Mouse (Mus musculus) MEL (cell line): ENCODE measurements around the gene Epb41. TPM values are rescaled to one million over a fixed set of nuclear protein-coding genes. Genes with fewer than 3 reads are reported as not detected.

Experiments
- DNase-seq: peaks from one replicate; pipeline ENCODE4 v3.0.0; 2011; ENCODE audit warnings: low read depth, low spot score
- H3K27ac ChIP-seq: 2 replicates; pipeline ENCODE4 v1.5.1; 2012; ENCODE audit warnings: low read depth, mild to moderate bottlenecking, control low read depth, low read length, moderate library complexity; ENCODE audit not compliant: control insufficient read depth
- H3K27me3 ChIP-seq, 2 experiments: fragments of 150-350 bp in 1 of 2; sonication (generic) in 1 of 2; 2 replicates each; pipeline ENCODE4 v1.6.1; 2012; ENCODE audit warnings: low read length in 2 of 2, mild to moderate bottlenecking in 2 of 2, improper control_type of control experiment in 1 of 2, moderate library complexity in 1 of 2; ENCODE audit not compliant: insufficient read depth in 2 of 2, control insufficient read depth in 1 of 2
- H3K36me3 ChIP-seq, 2 experiments: 2 replicates each; pipeline ENCODE4 v1.6.1; 2012 to 2014; ENCODE audit warnings: low read length in 2 of 2, improper control_type of control experiment in 1 of 2, inconsistent platforms in 1 of 2, mild to moderate bottlenecking in 1 of 2; ENCODE audit not compliant: insufficient read depth in 2 of 2, control insufficient read depth in 1 of 2
- H3K4me1 ChIP-seq, 2 experiments: fragments of 150-350 bp in 1 of 2; sonication (generic) in 1 of 2; 2 replicates each; pipeline ENCODE4 v1.6.1; 2012; ENCODE audit warnings: low read length in 2 of 2, improper control_type of control experiment in 1 of 2, mild to moderate bottlenecking in 1 of 2; ENCODE audit not compliant: insufficient read depth in 2 of 2, control insufficient read depth in 1 of 2
- H3K4me3 ChIP-seq, 2 experiments: fragments of 150-350 bp in 1 of 2; sonication (generic) in 1 of 2; 2 replicates each; pipeline ENCODE4 v1.5.1; 2012; ENCODE audit warnings: low read depth in 2 of 2, low read length in 2 of 2, mild to moderate bottlenecking in 2 of 2, moderate library complexity in 2 of 2, control low read depth in 1 of 2, improper control_type of control experiment in 1 of 2; ENCODE audit not compliant: control insufficient read depth in 1 of 2, insufficient read depth in 1 of 2
- H3K79me2 ChIP-seq: 2 replicates; pipeline ENCODE4 v1.6.1; 2012; ENCODE audit warnings: mild to moderate bottlenecking, low read length, moderate library complexity; ENCODE audit not compliant: control insufficient read depth, poor library complexity, insufficient read depth
- H3K9ac ChIP-seq: 2 replicates; pipeline ENCODE4 v1.6.1; 2012; ENCODE audit warnings: low read depth, mild to moderate bottlenecking, control low read depth, low read length, moderate library complexity; ENCODE audit not compliant: control insufficient read depth, poor library complexity, severe bottlenecking
- H3K9me3 ChIP-seq: fragments of 150-350 bp; sonication (generic); replicated peaks from 2 replicates; pipeline ENCODE4 v1.6.1; 2012; ENCODE audit warnings: mild to moderate bottlenecking, low read length, improper control_type of control experiment, moderate library complexity; ENCODE audit not compliant: insufficient read depth
- BHLHE40 ChIP-seq: IDR thresholded peaks from 2 replicates; pipeline ENCODE4 v1.6.1; 2012; ENCODE audit warnings: low read depth, mild to moderate bottlenecking, inconsistent platforms, low read length, improper control_type of control experiment, borderline replicate concordance
- CHD1 ChIP-seq: IDR thresholded peaks from 2 replicates; pipeline ENCODE4 v1.6.1; 2012; ENCODE audit warnings: low read depth, mild to moderate bottlenecking, inconsistent platforms, low read length, improper control_type of control experiment
- E2F4 ChIP-seq: IDR thresholded peaks from 2 replicates; pipeline ENCODE4 v1.6.1; 2011; ENCODE audit warnings: low read depth, low read length, improper control_type of control experiment, borderline replicate concordance
- ELF1 ChIP-seq: IDR thresholded peaks from 2 replicates; pipeline ENCODE4 v1.6.1; 2014; ENCODE audit warnings: low read depth, mild to moderate bottlenecking, inconsistent platforms, low read length, improper control_type of control experiment, moderate library complexity
- EP300 ChIP-seq, 2 experiments: IDR thresholded peaks; 2 replicates each; pipeline ENCODE4 v1.6.1; 2011; ENCODE audit warnings: improper control_type of control experiment in 2 of 2, low read length in 2 of 2, low read depth in 1 of 2, mild to moderate bottlenecking in 1 of 2
- ETS1 ChIP-seq: IDR thresholded peaks from 2 replicates; pipeline ENCODE4 v1.6.1; 2012; ENCODE audit warnings: low read depth, mild to moderate bottlenecking, inconsistent platforms, low read length, improper control_type of control experiment, moderate library complexity
- GABPA ChIP-seq: IDR thresholded peaks from 2 replicates; pipeline ENCODE4 v1.6.1; 2012; ENCODE audit warnings: low read depth, mild to moderate bottlenecking, inconsistent platforms, low read length, improper control_type of control experiment, moderate library complexity
- GATA1 ChIP-seq: IDR thresholded peaks from 2 replicates; pipeline ENCODE4 v1.6.1; 2011; ENCODE audit warnings: low read depth, low read length, improper control_type of control experiment
- JUND ChIP-seq: IDR thresholded peaks from 2 replicates; pipeline ENCODE4 v1.6.1; 2011; ENCODE audit warnings: low read depth, mild to moderate bottlenecking, improper control_type of control experiment, low read length
- MEF2A ChIP-seq: IDR thresholded peaks from 2 replicates; pipeline ENCODE4 v1.6.1; 2014; ENCODE audit warnings: low read depth, mild to moderate bottlenecking, inconsistent platforms, low read length, improper control_type of control experiment; ENCODE audit not compliant: poor library complexity, insufficient replicate concordance, severe bottlenecking; ENCODE audit errors: extremely low read depth
- NRF1 ChIP-seq: IDR thresholded peaks from 2 replicates; pipeline ENCODE4 v1.6.1; 2014; ENCODE audit warnings: low read depth, mild to moderate bottlenecking, inconsistent platforms, low read length, improper control_type of control experiment, moderate library complexity; ENCODE audit not compliant: poor library complexity, insufficient read depth, severe bottlenecking
- POLR2A ChIP-seq, 2 experiments: IDR thresholded peaks; 2 replicates each; pipeline ENCODE4 v1.6.1; 2011 to 2012; ENCODE audit warnings: low read length in 2 of 2, mild to moderate bottlenecking in 2 of 2, control low read depth in 1 of 2, improper control_type of control experiment in 1 of 2, low read depth in 1 of 2, moderate library complexity in 1 of 2; ENCODE audit not compliant: control insufficient read depth in 1 of 2, insufficient read depth in 1 of 2, poor library complexity in 1 of 2
- POLR2AphosphoS5 ChIP-seq: IDR thresholded peaks from 2 replicates; pipeline ENCODE4 v1.6.1; 2012; ENCODE audit warnings: low read depth, borderline replicate concordance, mild to moderate bottlenecking, inconsistent platforms, low read length, moderate library complexity, mixed read lengths
- RCOR1 ChIP-seq: IDR thresholded peaks from 2 replicates; pipeline ENCODE4 v1.6.1; 2012; ENCODE audit warnings: low read depth, mild to moderate bottlenecking, inconsistent platforms, low read length, improper control_type of control experiment
- SIN3A ChIP-seq: IDR thresholded peaks from 2 replicates; pipeline ENCODE4 v1.6.1; 2012; ENCODE audit warnings: low read length, improper control_type of control experiment, inconsistent platforms
- TAL1 ChIP-seq: IDR thresholded peaks from 2 replicates; pipeline ENCODE4 v1.6.1; 2012; ENCODE audit warnings: mild to moderate bottlenecking, inconsistent platforms, low read length, moderate library complexity, mixed read lengths
- TCF12 ChIP-seq: IDR thresholded peaks from 2 replicates; pipeline ENCODE4 v1.6.1; 2014; ENCODE audit warnings: low read depth, mild to moderate bottlenecking, inconsistent platforms, low read length, improper control_type of control experiment, moderate library complexity
- USF1 ChIP-seq: IDR thresholded peaks from 2 replicates; pipeline ENCODE4 v1.6.1; 2014; ENCODE audit warnings: low read depth, mild to moderate bottlenecking, inconsistent platforms, low read length, improper control_type of control experiment, moderate library complexity
- USF2 ChIP-seq, 2 experiments: IDR thresholded peaks; 2 replicates each; pipeline ENCODE4 v1.6.1; 2011 to 2012; ENCODE audit warnings: improper control_type of control experiment in 2 of 2, low read length in 2 of 2, borderline replicate concordance in 1 of 2, inconsistent platforms in 1 of 2, low read depth in 1 of 2, mild to moderate bottlenecking in 1 of 2; ENCODE audit not compliant: insufficient read depth in 1 of 2
- ZC3H11A ChIP-seq: IDR thresholded peaks from 2 replicates; pipeline ENCODE4 v1.6.1; 2012; ENCODE audit warnings: low read depth, mild to moderate bottlenecking, inconsistent platforms, low read length, improper control_type of control experiment
- ZNF384 ChIP-seq: IDR thresholded peaks from 2 replicates; pipeline ENCODE4 v1.6.1; 2012; ENCODE audit warnings: low read depth, mild to moderate bottlenecking, inconsistent platforms, low read length, improper control_type of control experiment
- polyA plus RNA-seq, 2 experiments: library from polyadenylated mRNA; stranded (reverse) in 1 of 2; unstranded in 1 of 2; fragments of >175 nt in 1 of 2; fragments of >200 nt in 1 of 2; gene quantifications; 2 replicates each; pipeline versions ENCODE4 v1.2.1 to v1.2.4; 2012; ENCODE audit warnings: low replicate concordance in 2 of 2, low read depth in 1 of 2; ENCODE audit not compliant: insufficient read length in 2 of 2, insufficient read depth in 1 of 2, missing spikeins in 1 of 2
- total RNA-seq: library from RNA; depleted of rRNA; stranded (reverse); fragments of 300-350 nt; gene quantifications from 2 replicates; pipeline ENCODE4 v1.2.3, GENCODE M21; 2012

Gene Epb41
- total and polyA plus RNA-seq, 3 experiments: 36.5 to 115 (median 44.3) TPM

DNA sequence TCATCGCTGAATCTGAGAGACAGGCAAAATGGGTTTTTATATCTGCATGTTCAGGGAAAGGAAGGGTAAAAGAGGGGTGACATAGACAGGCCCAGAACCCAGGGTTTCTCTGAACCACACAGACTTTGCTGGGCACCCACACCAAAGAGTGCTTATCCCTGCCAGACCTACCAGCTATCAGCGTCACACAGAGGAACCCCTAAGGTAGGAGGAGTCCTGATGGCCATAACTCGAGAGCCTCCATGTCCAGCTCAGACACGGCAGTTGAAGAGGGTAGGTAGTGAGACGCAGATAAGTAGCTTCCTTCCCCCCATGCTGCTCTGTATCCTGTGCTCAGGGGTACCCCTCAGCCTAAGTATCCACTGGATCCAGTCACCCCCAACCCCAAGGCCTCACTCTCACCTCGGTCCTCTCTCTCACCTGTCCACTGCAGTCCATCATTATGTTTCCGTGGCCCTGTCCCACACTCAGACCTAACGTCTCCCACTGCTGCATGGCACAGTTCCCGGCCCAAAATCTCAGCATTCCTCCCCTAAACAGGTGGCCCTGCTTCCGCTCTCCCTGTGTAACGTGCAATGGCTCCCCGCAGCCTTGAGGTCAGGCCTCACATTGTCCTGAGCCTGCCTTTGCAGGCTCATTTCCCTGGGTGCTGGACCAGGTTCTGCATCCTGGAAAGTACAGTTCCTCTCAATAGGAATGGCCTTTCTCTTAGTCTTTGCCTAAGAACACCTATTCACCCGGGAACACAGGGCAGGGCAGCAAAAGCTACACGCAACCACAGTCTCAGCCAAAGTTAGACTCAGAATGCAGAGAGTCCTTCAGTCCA lies 7.8 kb downstream of the Epb41 start:
- peaks cover 15 to 35% of the 10 kb centered on the region in 2 experiments for H3K36me3 ChIP-seq
- no peaks in the 10 kb centered on the region for H3K9me3 ChIP-seq
- H3K27ac ChIP-seq: no peak overlapping the region
- TF ChIP-seq TAL1 (peak; percentile 48), ZNF384 (no peak)
- DNase-seq: no peak
- peaks cover 44% of the 10 kb centered on the region for H3K79me2 ChIP-seq
- H3K27me3 ChIP-seq: no peaks in the 10 kb centered on the region
- H3K4me1 ChIP-seq: peaks cover 18 to 26% of the 10 kb centered on the region in 2 experiments
- no peak overlapping the region for H3K4me3 ChIP-seq
- no peak overlapping the region for H3K9ac ChIP-seq

DNA sequence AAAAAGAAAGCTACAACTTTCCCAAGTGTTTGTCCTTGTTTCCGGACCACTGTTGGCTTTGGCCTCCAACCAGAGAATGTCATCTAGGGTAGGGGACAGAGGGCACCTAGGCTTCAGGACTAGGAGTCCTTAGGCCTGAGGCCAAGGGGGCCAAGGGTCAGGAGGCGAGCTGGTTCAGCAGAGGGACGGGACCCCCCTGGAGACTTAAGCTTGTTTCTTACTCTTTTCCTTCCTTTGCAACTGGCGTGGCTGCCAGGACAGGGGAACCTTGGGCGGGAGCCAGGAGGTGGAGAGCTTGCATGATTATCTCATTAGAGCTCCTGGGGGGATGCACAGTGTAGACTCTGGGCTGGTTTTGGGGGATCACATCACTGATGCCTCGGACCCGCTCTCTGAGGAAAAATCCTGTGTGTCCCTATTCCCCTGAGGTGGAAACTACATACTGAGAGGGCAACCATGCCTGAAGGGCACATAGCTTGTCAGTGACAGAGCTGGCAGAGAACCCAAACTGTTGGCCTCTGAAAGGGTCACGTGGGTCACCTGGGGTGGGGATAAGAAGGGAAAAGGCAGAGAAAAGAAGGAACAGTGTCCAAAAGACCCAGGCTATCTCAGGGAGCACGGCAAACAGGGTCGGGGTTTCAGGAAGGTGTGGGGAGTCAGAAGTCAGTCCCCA lies 8.9 kb downstream of the Epb41 start:
- Histone ChIP-seq H3K27ac (no peak overlapping the region; the same call in 1 of the 2 replicates), H3K79me2 (peaks cover 41% of the 10 kb centered on the region), H3K4me3 (no peak overlapping the region), H3K4me1 (peaks cover 18 to 26% of the 10 kb centered on the region in 2 experiments), H3K9me3 (no peaks in the 10 kb centered on the region), H3K9ac (no peak overlapping the region), H3K27me3 (no peaks in the 10 kb centered on the region), H3K36me3 (peaks cover 15 to 29% of the 10 kb centered on the region in 2 experiments)
- DNase-seq: peak; percentile 64
- TF ChIP-seq SIN3A (peak; percentile 26; the same call in 1 of the 2 replicates), RCOR1 (no peak), USF1 (peak; percentile 72), USF2 (IDR thresholded peaks at IDR 0.05; ENCODE audit: borderline replicate concordance in 1 of 2, insufficient read depth in 1 of 2, low read depth in 1 of 2, low read length in 2 of 2) (0 out of 4 replicates have a peak, but pooled peaks of 1 of the 2 experiments have one; percentile 10)

DNA sequence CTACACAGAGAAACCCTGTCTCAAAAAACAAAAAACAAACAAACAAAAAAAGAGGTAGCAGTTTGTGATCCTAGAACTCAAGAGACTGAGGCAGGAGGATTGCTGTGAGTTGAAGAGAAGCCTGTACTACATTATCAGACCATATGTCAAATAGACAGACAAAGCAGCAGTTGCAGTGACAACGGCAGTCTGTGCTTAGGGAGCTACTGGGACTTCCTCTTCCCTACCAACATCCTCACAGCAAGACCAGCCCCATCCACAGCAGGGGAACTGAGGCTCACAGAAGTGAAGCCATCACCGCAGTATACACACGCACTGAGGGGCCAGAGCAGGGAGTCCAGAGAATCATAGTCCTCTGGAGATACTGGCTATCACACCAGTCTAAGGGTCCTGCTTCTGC lies 9.5 kb downstream of the Epb41 start:
- Histone ChIP-seq H3K9ac (no peak overlapping the region), H3K4me3 (no peak overlapping the region), H3K27ac (no peak overlapping the region; the same call in 1 of the 2 replicates), H3K79me2 (peaks cover 43% of the 10 kb centered on the region), H3K27me3 (no peaks in the 10 kb centered on the region), H3K36me3 (peaks cover 15 to 30% of the 10 kb centered on the region in 2 experiments), H3K9me3 (no peaks in the 10 kb centered on the region), H3K4me1 (peaks cover 18 to 30% of the 10 kb centered on the region in 2 experiments)
- peak; percentile 78 for DNase-seq
- no peak for TF ChIP-seq E2F4
- peak in 1 of 2 experiments; percentile 26; a peak in 2 of 4 replicates for TF ChIP-seq EP300 (IDR thresholded peaks at IDR 0.05; ENCODE audit: low read depth in 1 of 2, low read length in 2 of 2)
- TF ChIP-seq POLR2A (IDR thresholded peaks at IDR 0.05; ENCODE audit: control insufficient read depth in 1 of 2, insufficient read depth in 1 of 2, low read depth in 1 of 2, low read length in 2 of 2, poor library complexity in 1 of 2): no peak
- no peak for TF ChIP-seq MEF2A
- TF ChIP-seq BHLHE40: no peak
- 0 out of 2 replicates have a peak, but pooled peaks have one; percentile 13 for TF ChIP-seq SIN3A
- 0 out of 2 replicates have a peak, but pooled peaks have one; percentile 15 for TF ChIP-seq GATA1
- TF ChIP-seq ELF1: no peak
- no peak for TF ChIP-seq CHD1
- no peak for TF ChIP-seq GABPA
- TF ChIP-seq ETS1: 0 out of 2 replicates have a peak, but pooled peaks have one; percentile 24
- no peak for TF ChIP-seq POLR2AphosphoS5
- no peak for TF ChIP-seq NRF1
- no peak for TF ChIP-seq JUND
- no peak for TF ChIP-seq ZC3H11A
- no peak for TF ChIP-seq USF2 (IDR thresholded peaks at IDR 0.05; ENCODE audit: borderline replicate concordance in 1 of 2, insufficient read depth in 1 of 2, low read depth in 1 of 2, low read length in 2 of 2)
- TF ChIP-seq TCF12: no peak
